Mouse (Mus musculus) myocyte (in vitro differentiated cells): Measurements from ENCODE around the gene Gpatch1. TPM values are rescaled to one million over a fixed set of nuclear protein-coding genes. Genes with fewer than 3 reads are reported as not detected.

Experiments
- H3K27me3 ChIP-seq: one replicate; pipeline ENCODE4 v1.6.1; 2011; ENCODE audit not compliant: control insufficient read depth, insufficient read depth, insufficient read length
- H3K36me3 ChIP-seq: one replicate; pipeline ENCODE4 v1.6.1; 2011; ENCODE audit not compliant: control insufficient read depth, insufficient read depth
- H3K4me2 ChIP-seq: one replicate; pipeline ENCODE4 v1.6.1; 2011; ENCODE audit warnings: low read depth, control low read depth
- H3K4me3 ChIP-seq: one replicate; pipeline ENCODE4 v1.5.1; 2011; ENCODE audit warnings: mild to moderate bottlenecking, control low read depth, moderate library complexity
- H3K79me2 ChIP-seq: one replicate; pipeline ENCODE4 v1.6.1; 2011; ENCODE audit not compliant: control insufficient read depth, insufficient read depth
- H3ac ChIP-seq: one replicate; pipeline ENCODE4 v1.6.1; 2011; ENCODE audit not compliant: control insufficient read depth, insufficient read length
- CEBPB ChIP-seq: IDR thresholded peaks from 2 replicates; pipeline ENCODE4 v1.6.1; 2011; ENCODE audit warnings: mild to moderate bottlenecking, moderate library complexity; ENCODE audit not compliant: poor library complexity, insufficient read depth, severe bottlenecking
- E2F4 ChIP-seq: IDR thresholded peaks from one replicate; pipeline ENCODE4 v1.6.1; 2011; ENCODE audit warnings: mild to moderate bottlenecking, control low read depth, moderate library complexity; ENCODE audit not compliant: insufficient read depth
- MAX ChIP-seq: IDR thresholded peaks from one replicate; pipeline ENCODE4 v1.6.1; 2011; ENCODE audit warnings: low read depth, mild to moderate bottlenecking, control low read depth
- MYOD1 ChIP-seq, 3 experiments: IDR thresholded peaks; one replicate each; pipeline ENCODE4 v1.6.1; 2011; ENCODE audit warnings: control low read depth in 2 of 3, low read depth in 2 of 3, mild to moderate bottlenecking in 2 of 3, moderate library complexity in 1 of 3; ENCODE audit not compliant: insufficient read length in 2 of 3, control insufficient read depth in 1 of 3
- MYOG ChIP-seq, 3 experiments: IDR thresholded peaks; one replicate each; pipeline ENCODE4 v1.6.1; 2011; ENCODE audit warnings: control low read depth in 2 of 3, low read depth in 2 of 3, mild to moderate bottlenecking in 2 of 3; ENCODE audit not compliant: insufficient read length in 2 of 3, control insufficient read depth in 1 of 3, insufficient read depth in 1 of 3
- POLR2A ChIP-seq: IDR thresholded peaks from one replicate; pipeline ENCODE4 v1.6.1; 2011; ENCODE audit warnings: low read depth, mild to moderate bottlenecking, control low read depth, moderate library complexity; ENCODE audit not compliant: insufficient read length
- POLR2AphosphoS2 ChIP-seq: IDR thresholded peaks from one replicate; pipeline ENCODE4 v1.6.1; 2011; ENCODE audit warnings: low read depth, control low read depth; ENCODE audit not compliant: insufficient read length
- REST ChIP-seq: IDR thresholded peaks from one replicate; pipeline ENCODE4 v1.6.1; 2011; ENCODE audit warnings: mild to moderate bottlenecking, control low read depth, moderate library complexity; ENCODE audit not compliant: insufficient read depth, insufficient read length
- SRF ChIP-seq: IDR thresholded peaks from one replicate; pipeline ENCODE4 v1.6.1; 2011; ENCODE audit warnings: low read depth; ENCODE audit not compliant: control insufficient read depth, insufficient read length
- TCF12 ChIP-seq: IDR thresholded peaks from one replicate; pipeline ENCODE4 v1.6.1; 2011; ENCODE audit warnings: mild to moderate bottlenecking, control low read depth; ENCODE audit not compliant: poor library complexity, insufficient read depth, severe bottlenecking
- TCF3 ChIP-seq: IDR thresholded peaks from one replicate; pipeline ENCODE4 v1.6.1; 2011; ENCODE audit warnings: low read depth, control low read depth; ENCODE audit not compliant: insufficient read length
- USF1 ChIP-seq: IDR thresholded peaks from one replicate; pipeline ENCODE4 v1.6.1; 2011; ENCODE audit warnings: low read depth, mild to moderate bottlenecking, control low read depth, moderate library complexity
- polyA plus RNA-seq: library from polyadenylated mRNA; unstranded; fragments of >200 nt; fragmentation: generic; extraction: Trizol; gene quantifications from one replicate; pipeline ENCODE4 v1.2.1, GENCODE M21; 2012; ENCODE audit warnings: missing spikeins

The Gpatch1 gene
- polyA plus RNA-seq, 1 experiment: 4.8 TPM

DNA sequence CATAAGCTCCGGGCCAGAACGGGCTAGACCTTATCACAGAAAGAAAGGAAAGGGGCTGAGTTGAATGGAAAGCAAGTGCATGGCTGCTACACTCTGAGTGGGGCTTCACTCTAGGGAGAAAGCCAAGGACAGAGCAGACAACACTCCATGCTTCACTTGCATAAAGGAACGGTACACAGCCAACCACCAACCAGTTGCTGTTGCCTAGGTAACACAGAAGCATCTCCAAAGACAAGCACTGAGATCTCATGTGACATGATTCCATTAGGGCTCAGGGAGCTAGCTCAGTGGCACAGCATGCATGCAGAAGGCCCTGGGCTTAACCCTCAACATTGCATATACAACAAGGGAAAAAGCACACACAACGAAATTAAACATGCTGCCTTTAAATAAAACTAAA lies 40.8 kb downstream of the Gpatch1 start:
- no peaks in the 10 kb centered on the region for H3K27me3 ChIP-seq
- H3K79me2 ChIP-seq: no peaks in the 10 kb centered on the region
- H3ac ChIP-seq: no peak overlapping the region
- TF ChIP-seq REST (no peak), TCF3 (no peak), POLR2A (no peak), CEBPB (no peak), MYOG (IDR thresholded peaks at IDR 0.05; ENCODE audit: control insufficient read depth in 1 of 3, insufficient read depth in 1 of 3, insufficient read length in 2 of 3, low read depth in 2 of 3) (no peak), USF1 (no peak), MAX (no peak), E2F4 (no peak), MYOD1 (IDR thresholded peaks at IDR 0.05; ENCODE audit: control insufficient read depth in 1 of 3, insufficient read length in 2 of 3, low read depth in 2 of 3) (no peak), POLR2AphosphoS2 (no peak), TCF12 (no peak), SRF (no peak)
- peaks cover 12% of the 10 kb centered on the region for H3K36me3 ChIP-seq
- H3K4me3 ChIP-seq: no peak overlapping the region
- no peak overlapping the region for H3K4me2 ChIP-seq

DNA sequence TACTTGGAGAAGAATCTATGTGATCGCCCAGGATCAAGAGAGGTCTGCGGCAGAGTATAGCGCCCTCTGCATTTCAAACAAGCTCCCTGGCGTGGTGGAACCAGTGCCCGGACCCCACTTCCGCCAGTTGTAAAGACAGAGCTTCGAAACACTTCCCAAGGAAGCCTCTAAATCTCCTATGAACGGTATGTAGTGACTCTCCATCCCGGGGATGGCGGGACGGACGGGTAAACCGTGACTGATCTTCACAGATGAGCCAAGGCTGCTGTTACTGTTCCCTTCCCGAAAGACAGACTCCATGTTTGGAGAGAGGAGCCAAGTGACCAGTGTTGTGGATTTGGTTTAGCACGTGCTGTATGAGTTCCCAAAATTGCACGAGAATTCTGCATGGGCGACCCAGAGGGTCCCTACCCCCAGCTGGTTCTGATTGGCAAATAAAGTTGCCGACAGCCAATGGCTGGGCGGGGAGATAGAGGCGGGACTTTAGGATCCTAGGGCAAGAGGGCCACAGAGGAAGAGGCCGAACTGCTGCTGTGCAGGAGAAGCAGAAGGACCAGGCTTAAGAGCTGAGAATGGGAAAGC lies 48.7 kb downstream of the Gpatch1 start:
- peak overlapping the region; percentile 59 for H3K4me2 ChIP-seq
- no peaks in the 10 kb centered on the region for H3K36me3 ChIP-seq
- no peaks in the 10 kb centered on the region for H3K79me2 ChIP-seq
- no peak overlapping the region for H3K4me3 ChIP-seq
- TF ChIP-seq MYOG (IDR thresholded peaks at IDR 0.05; ENCODE audit: control insufficient read depth in 1 of 3, insufficient read depth in 1 of 3, insufficient read length in 2 of 3, low read depth in 2 of 3) (no peak), CEBPB (no peak), E2F4 (no peak), REST (no peak), TCF12 (no peak), POLR2AphosphoS2 (no peak), POLR2A (no peak), SRF (no peak), TCF3 (no peak), USF1 (no peak), MYOD1 (IDR thresholded peaks at IDR 0.05; ENCODE audit: control insufficient read depth in 1 of 3, insufficient read length in 2 of 3, low read depth in 2 of 3) (no peak), MAX (no peak)
- no peaks in the 10 kb centered on the region for H3K27me3 ChIP-seq
- H3ac ChIP-seq: no peak overlapping the region

DNA sequence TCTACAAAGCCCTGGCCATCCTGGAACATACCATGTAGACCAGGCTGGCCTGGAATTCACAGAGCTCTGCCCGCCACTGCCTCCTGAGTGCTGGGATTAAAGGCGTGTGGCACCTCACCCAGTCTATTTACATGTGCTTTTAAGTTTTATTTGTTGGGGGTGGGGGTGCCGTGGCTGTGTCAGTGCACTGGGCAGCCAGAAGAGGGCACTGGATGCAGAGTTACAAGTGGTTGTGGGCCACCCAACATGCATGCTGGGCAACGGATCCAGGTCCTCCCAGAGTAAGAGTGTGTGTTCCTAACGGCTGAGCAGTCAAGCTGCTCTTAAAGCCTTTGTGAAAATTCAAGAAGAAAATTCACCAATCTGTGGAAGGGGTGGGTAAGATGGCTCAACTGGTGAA lies 50.4 kb downstream of the Gpatch1 start:
- no peak for TF ChIP-seq TCF3
- TF ChIP-seq E2F4: no peak
- H3K4me2 ChIP-seq: no peak overlapping the region
- no peaks in the 10 kb centered on the region for H3K79me2 ChIP-seq
- H3K36me3 ChIP-seq: no peaks in the 10 kb centered on the region
- H3K4me3 ChIP-seq: no peak overlapping the region
- no peaks in the 10 kb centered on the region for H3K27me3 ChIP-seq
- H3ac ChIP-seq: no peak overlapping the region

DNA sequence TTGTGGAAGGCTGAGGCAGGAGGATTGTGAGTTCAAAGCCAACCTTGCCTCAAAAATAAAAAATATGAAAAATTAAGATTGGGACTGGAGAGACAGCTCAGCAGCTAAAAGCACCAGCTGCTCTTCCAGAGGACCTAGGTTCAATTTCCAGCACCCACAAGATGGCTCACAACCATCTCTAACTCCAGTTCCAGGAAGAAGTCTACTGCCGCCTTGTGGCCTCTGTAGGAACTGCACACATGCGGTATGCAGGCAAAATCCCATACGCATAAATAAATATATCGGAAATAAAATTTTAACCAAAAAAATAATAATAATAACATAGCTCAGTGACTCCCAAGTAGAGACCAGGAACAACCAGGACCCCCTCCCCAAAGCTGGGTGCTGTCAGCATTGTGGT lies 51.6 kb downstream of the Gpatch1 start:
- Histone ChIP-seq H3K27me3 (peaks cover 5% of the 10 kb centered on the region), H3K4me3 (no peak overlapping the region), H3K36me3 (no peaks in the 10 kb centered on the region), H3ac (no peak overlapping the region), H3K79me2 (no peaks in the 10 kb centered on the region), H3K4me2 (no peak overlapping the region)
- TF ChIP-seq USF1 (no peak), TCF12 (no peak), E2F4 (no peak), MAX (no peak), MYOD1 (IDR thresholded peaks at IDR 0.05; ENCODE audit: control insufficient read depth in 1 of 3, insufficient read length in 2 of 3, low read depth in 2 of 3) (no peak), SRF (no peak), POLR2AphosphoS2 (no peak), POLR2A (no peak), REST (no peak), CEBPB (no peak), TCF3 (no peak), MYOG (IDR thresholded peaks at IDR 0.05; ENCODE audit: control insufficient read depth in 1 of 3, insufficient read depth in 1 of 3, insufficient read length in 2 of 3, low read depth in 2 of 3) (no peak)

DNA sequence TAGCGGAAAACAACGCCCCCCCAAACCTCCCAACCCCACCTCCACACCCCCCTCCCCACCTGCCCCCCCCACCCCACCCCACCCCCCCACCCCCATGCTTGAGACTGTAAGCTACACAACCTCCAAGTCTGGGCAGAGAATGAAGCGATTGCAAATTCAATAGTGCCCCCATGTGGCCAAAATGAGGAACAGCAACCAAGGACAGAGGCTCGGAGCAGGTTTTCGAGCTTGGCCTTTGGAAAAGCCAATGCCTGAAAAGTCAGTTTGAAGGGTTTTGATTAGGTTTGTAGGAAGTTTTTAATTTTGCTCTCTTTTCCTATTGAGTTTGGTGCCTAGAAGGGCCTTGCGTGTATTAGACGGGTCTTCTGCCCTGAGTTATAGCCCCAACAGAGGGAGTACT lies 53.5 kb downstream of the Gpatch1 start:
- Histone ChIP-seq H3K79me2 (no peaks in the 10 kb centered on the region), H3K27me3 (peaks cover 16% of the 10 kb centered on the region), H3K4me2 (no peak overlapping the region), H3K36me3 (no peaks in the 10 kb centered on the region), H3K4me3 (no peak overlapping the region), H3ac (no peak overlapping the region)
- TF ChIP-seq MYOD1 (IDR thresholded peaks at IDR 0.05; ENCODE audit: control insufficient read depth in 1 of 3, insufficient read length in 2 of 3, low read depth in 2 of 3) (no peak), USF1 (no peak), CEBPB (no peak), MYOG (IDR thresholded peaks at IDR 0.05; ENCODE audit: control insufficient read depth in 1 of 3, insufficient read depth in 1 of 3, insufficient read length in 2 of 3, low read depth in 2 of 3) (no peak), POLR2A (no peak), TCF12 (no peak), TCF3 (no peak), MAX (no peak), SRF (no peak), POLR2AphosphoS2 (no peak), REST (no peak), E2F4 (no peak)
